ENCODE assay signal across 23 mouse cellular contexts in genomic region chr7:55888603-55889002, GRCm38 (mm10).
"Had no signal": no experiment of that assay in that cellular context is flagged by ENCODE, and none has a peak within 500 bp of the region (broad histone marks: within the 10 kb centered on the region; RNA-seq: fewer than 3 reads in every experiment).

No protein-coding gene starts in this region.

- H3K27ac ChIP-seq: gastrocnemius, adult 2 months; heart, embryonic 10.5 days; hindbrain, embryonic 13.5 days; hindbrain, embryonic 15.5 days; hindbrain, postnatal 0 days; kidney, embryonic 15.5 days; kidney, postnatal 0 days; limb, embryonic 10.5 days; limb, embryonic 12.5 days; liver, embryonic 12.5 days had no signal

- H3K9ac ChIP-seq: heart, embryonic 12.5 days; hindbrain, embryonic 13.5 days; hindbrain, embryonic 15.5 days; kidney, embryonic 15.5 days; limb, embryonic 12.5 days; liver, embryonic 12.5 days had no signal

- DNase-seq: gastrocnemius, adult 2 months; gastrocnemius, postnatal 10 days; gastrocnemius, postnatal 25 days; heart, adult 18-20 months; heart, postnatal 10 days; kidney, adult 11 months; kidney, adult 2 months; kidney, adult 9 months; kidney, postnatal 14 days; kidney, postnatal 36 days; layer of hippocampus, postnatal 36 days; liver had no signal

- H3K4me1 ChIP-seq: hindbrain, embryonic 13.5 days; hindbrain, embryonic 15.5 days; kidney, embryonic 15.5 days; limb, embryonic 10.5 days; liver, embryonic 12.5 days had no signal

- H3K9me3 ChIP-seq: heart, embryonic 10.5 days; heart, embryonic 12.5 days; hindbrain, embryonic 13.5 days; hindbrain, embryonic 15.5 days; kidney, embryonic 15.5 days; limb, embryonic 10.5 days; limb, embryonic 12.5 days; liver, embryonic 12.5 days had no signal

- ATAC-seq: hindbrain, postnatal 0 days; intestine, embryonic 16.5 days; liver, embryonic 12.5 days had no signal

- H3K4me2 ChIP-seq: heart, embryonic 12.5 days; hindbrain, embryonic 13.5 days; hindbrain, embryonic 15.5 days; kidney, embryonic 15.5 days; limb, embryonic 12.5 days; liver, embryonic 12.5 days had no signal

- H3K4me3 ChIP-seq: gastrocnemius, adult 2 months; heart, embryonic 10.5 days; heart, embryonic 12.5 days; hindbrain, embryonic 13.5 days; hindbrain, embryonic 15.5 days; kidney, embryonic 15.5 days; limb, embryonic 10.5 days; limb, embryonic 12.5 days; liver, embryonic 12.5 days had no signal

- H3K27me3 ChIP-seq: heart, embryonic 12.5 days; hindbrain, embryonic 13.5 days; hindbrain, embryonic 15.5 days; kidney, embryonic 15.5 days; limb, embryonic 12.5 days; liver, embryonic 12.5 days had no signal
